In genomic region chr8:35278946-35279345, GRCm38 (mm10) we compare ENCODE assay signal across 21 mouse cellular contexts.
DNase-seq lines count a peak whose midpoint lies in the region; ATAC-seq and TF ChIP-seq lines count a peak whose summit lies in the region.
"Had no signal": no experiment of that assay in that cellular context is flagged by ENCODE, and none has a peak within 500 bp of the region (broad histone marks: within the 10 kb centered on the region; RNA-seq: fewer than 3 reads in every experiment).

No protein-coding gene starts in this region.

- no peak overlapping the region for H3K9ac ChIP-seq in liver, adult 2 months (ENCODE audit: low read depth, low read length)
- H3K9ac ChIP-seq in liver, embryonic 11.5 days (ENCODE audit: low read depth, low read length): no peak overlapping the region

- no peak for ATAC-seq in liver, embryonic 11.5 days (replicated peaks; ENCODE audit: low FRiP score)
- ATAC-seq in granulocyte monocyte progenitor cell, adult 5-6 weeks (replicated peaks; ENCODE audit: poor library complexity, severe bottlenecking): peak; percentile 66
- peak; percentile 63; the same call in 1 of the 2 replicates for ATAC-seq in megakaryocyte progenitor cell, adult 5-6 weeks (replicated peaks; ENCODE audit: poor library complexity)
- ATAC-seq: activated CD4-positive, CD25-positive, alpha-beta regulatory T cell, adult 4 months; CD4-positive, CD25-positive, alpha-beta regulatory T cell, adult 4 months; Patski had no signal

- H3K9me3 ChIP-seq in liver, embryonic 11.5 days (ENCODE audit: control insufficient read depth, low read length): no peaks in the 10 kb centered on the region

- no peak for TF ChIP-seq POLR2A in liver, adult 2 months (IDR thresholded peaks at IDR 0.05; ENCODE audit: extremely low read depth, insufficient read depth, low read length)

- no peaks in the 10 kb centered on the region for H3K79me2 ChIP-seq in liver, adult 2 months (ENCODE audit: control insufficient read depth, insufficient read depth, low read length)

- no peaks in the 10 kb centered on the region for H3K27me3 ChIP-seq in liver, adult 2 months (ENCODE audit: control insufficient read depth, insufficient read depth, low read length)
- no peaks in the 10 kb centered on the region for H3K27me3 ChIP-seq in liver, embryonic 11.5 days (replicated peaks; ENCODE audit: control insufficient read depth, insufficient read depth, low read length)
- H3K27me3 ChIP-seq: CH12.LX, Patski had no signal

- no peak overlapping the region for H3K27ac ChIP-seq in liver, adult 2 months (replicated peaks; ENCODE audit: insufficient read depth, low read depth, low read length)
- no peak overlapping the region for H3K27ac ChIP-seq in liver, embryonic 11.5 days (ENCODE audit: low read depth, low read length)

- 84% methylated on average over 8 of the region's 8 CpGs for WGBS in liver, adult 2 months
- 86% methylated on average over 8 of the region's 8 CpGs for WGBS in liver, embryonic 11.5 days

- peak; percentile 53 for DNase-seq in liver, adult 2 months (ENCODE audit: extremely low read depth, low read depth, low spot score)
- no peak for DNase-seq in liver, embryonic 11.5 days (ENCODE audit: low spot score)
- no peak for DNase-seq in layer of hippocampus, adult 11-12 months (ENCODE audit: low spot score)
- no peak for DNase-seq in cerebellum, postnatal 36 days
- DNase-seq: adrenal gland, adult 2 months; adrenal gland, adult 8-10 months; adrenal gland, postnatal 10 days; adrenal gland, postnatal 14 days; adrenal gland, postnatal 25 days; adrenal gland, postnatal 36 days; B cell, adult 2 months; cerebellum, adult 11 months; cerebellum, adult 11-12 months; cerebellum, adult 18-20 months had no signal

- H3K4me2 ChIP-seq in liver, embryonic 11.5 days: no peak overlapping the region

- H3K36me3 ChIP-seq in liver, adult 2 months (ENCODE audit: control insufficient read depth, insufficient read depth, low read length): no peaks in the 10 kb centered on the region
- H3K36me3 ChIP-seq in liver, embryonic 11.5 days (ENCODE audit: control insufficient read depth, insufficient read depth, low read length): no peaks in the 10 kb centered on the region
- H3K36me3 ChIP-seq: G1E had no signal

- no peaks in the 10 kb centered on the region for H3K4me1 ChIP-seq in liver, adult 2 months (ENCODE audit: control insufficient read depth, insufficient read depth, low read length)
- no peaks in the 10 kb centered on the region for H3K4me1 ChIP-seq in liver, embryonic 11.5 days (replicated peaks; ENCODE audit: control insufficient read depth, insufficient read depth, low read length)

- no peak overlapping the region for H3K4me3 ChIP-seq in liver, adult 2 months (ENCODE audit: insufficient read depth, low read depth, low read length)
- H3K4me3 ChIP-seq in liver, embryonic 11.5 days (ENCODE audit: low read depth, low read length): no peak overlapping the region

- TF ChIP-seq CTCF in liver, adult 2 months (IDR thresholded peaks at IDR 0.05; ENCODE audit: low read depth, low read length): no peak
